Mouse (Mus musculus): ENCODE data around the gene Lcmt1. TPM values are rescaled to one million over a fixed set of nuclear protein-coding genes. Genes with fewer than 3 reads are reported as not detected.

Lcmt1 gene
- total RNA-seq, 2 experiments from 2014 or later = 79.2 to 89.2 TPM

GRCm38 (mm10) chr7:123354851-123355250 is 14.7 kb upstream of the Lcmt1 start:
- intact Hi-C loops (cut with DNase I) = no loop called here
- no peak for DNase-seq (ENCODE audit: low spot score in 2 of 2)

- intact Hi-C loops (cut with DNase I) = no loop called here
- no peak for DNase-seq (ENCODE audit: low spot score in 2 of 2)
These were observed 13.4 kb upstream of the Lcmt1 start for GRCm38 (mm10) chr7:123356158-123356557.

GRCm38 (mm10) chr7:123359101-123359500 is 10.5 kb upstream of the Lcmt1 start:
- intact Hi-C loops (cut with DNase I) = no loop called here
- DNase-seq (ENCODE audit: low spot score in 2 of 2) = no peak

- intact Hi-C loops (cut with DNase I) = no loop called here
- no peak for DNase-seq (ENCODE audit: low spot score in 2 of 2)
These were observed 9.4 kb upstream of the Lcmt1 start for GRCm38 (mm10) chr7:123360185-123360584.

- no peak for DNase-seq (ENCODE audit: low spot score in 2 of 2)
- intact Hi-C loops (cut with DNase I) = no loop called here
These were observed 8.2 kb upstream of the Lcmt1 start for GRCm38 (mm10) chr7:123361229-123361980.

- intact Hi-C loops (cut with DNase I) = no loop called here
- DNase-seq (ENCODE audit: low spot score in 2 of 2) = no peak
These were observed 6.8 kb upstream of the Lcmt1 start for GRCm38 (mm10) chr7:123362806-123363205.

GRCm38 (mm10) chr7:123363971-123364370 is 5.6 kb upstream of the Lcmt1 start:
- intact Hi-C loops (cut with DNase I) = no loop called here
- no peak for DNase-seq (ENCODE audit: low spot score in 2 of 2)

- intact Hi-C loops (cut with DNase I) = loop anchor here (5.0 kb wide), 1 partner anchor 39 kb away; no protein-coding TSS in a partner anchor
- no peak for DNase-seq (ENCODE audit: low spot score in 2 of 2)
These were observed 3.5 kb upstream of the Lcmt1 start for GRCm38 (mm10) chr7:123365876-123366741.

GRCm38 (mm10) chr7:123366806-123367205 is 2.8 kb upstream of the Lcmt1 start:
- no peak for DNase-seq (ENCODE audit: low spot score in 2 of 2)
- intact Hi-C loops (cut with DNase I) = loop anchor here (5.0 kb wide), 1 partner anchor 40 kb away; no protein-coding TSS in a partner anchor

- intact Hi-C loops (cut with DNase I) = loop anchor here (5.0 kb wide), 1 partner anchor 40 kb away; no protein-coding TSS in a partner anchor
- DNase-seq (ENCODE audit: low spot score in 2 of 2) = no peak
These were observed 2.1 kb upstream of the Lcmt1 start for GRCm38 (mm10) chr7:123367218-123368150.

GRCm38 (mm10) chr7:123368187-123368586 is 1.4 kb upstream of the Lcmt1 start:
- intact Hi-C loops (cut with DNase I) = loop anchor here (5.0 kb wide), 1 partner anchor 41 kb away; no protein-coding TSS in a partner anchor
- no peak for DNase-seq (ENCODE audit: low spot score in 2 of 2)

GRCm38 (mm10) chr7:123368778-123369746 is 522 bp upstream of the Lcmt1 start:
- intact Hi-C loops (cut with DNase I) = loop anchor here (5.0 kb wide), 1 partner anchor 42 kb away; no protein-coding TSS in a partner anchor
- peak in 1 of 2 experiments; percentile 57 for DNase-seq (ENCODE audit: low spot score in 2 of 2)

GRCm38 (mm10) chr7:123370700-123371099 is 1.1 kb downstream of the Lcmt1 start:
- no peak for DNase-seq (ENCODE audit: low spot score in 2 of 2)
- intact Hi-C loops (cut with DNase I) = no loop called here

- no peak for DNase-seq (ENCODE audit: low spot score in 2 of 2)
- intact Hi-C loops (cut with DNase I) = no loop called here
These were observed 1.9 kb downstream of the Lcmt1 start for GRCm38 (mm10) chr7:123371501-123371900.

- peak; percentile 92 to 94 for DNase-seq (ENCODE audit: low spot score in 2 of 2)
These were observed 8.1 kb downstream of the Lcmt1 start for GRCm38 (mm10) chr7:123377443-123378400.

GRCm38 (mm10) chr7:123385693-123386407 is 16.3 kb downstream of the Lcmt1 start:
- no peak for DNase-seq (ENCODE audit: low spot score in 2 of 2)
- intact Hi-C loops (cut with DNase I) = no loop called here

More at GRCm38 (mm10) chr7:123377443-123378400, 8.1 kb downstream of the Lcmt1 start:
- intact Hi-C loops (cut with DNase I) = no loop called here
